Mouse (Mus musculus): ENCODE measurements around the gene Cpsf2.

DNA sequence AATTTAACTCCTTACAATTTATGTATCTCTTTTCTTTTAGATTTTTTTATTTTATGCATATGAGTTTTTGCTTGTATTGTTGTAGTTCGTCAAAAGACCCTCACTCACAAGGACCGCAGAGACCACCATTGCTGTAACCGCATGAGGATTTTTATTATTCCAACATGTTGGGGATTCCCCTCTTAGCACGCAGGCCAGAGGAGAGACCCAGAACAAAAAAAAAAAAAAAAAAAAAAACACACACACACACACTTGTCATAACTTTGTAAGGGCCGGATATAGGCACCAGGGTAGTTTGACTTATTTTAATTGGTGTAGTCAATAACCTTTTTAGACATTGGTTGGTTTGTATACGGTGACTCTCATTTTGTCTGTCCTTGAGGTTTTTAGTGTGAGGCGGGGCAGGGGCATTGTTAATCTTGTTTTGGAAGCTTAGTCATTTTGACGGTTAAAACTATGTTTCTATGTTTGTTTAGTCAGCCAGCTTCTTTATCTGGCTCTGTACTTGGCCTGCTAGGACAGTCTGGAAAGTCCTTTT, 3.5 kb downstream of the Cpsf2 start:
- TF ChIP-seq CTCF (IDR thresholded peaks at IDR 0.05; ENCODE audit: control insufficient read depth, insufficient read depth, low read length) (no peak), POLR2A (IDR thresholded peaks at IDR 0.05; ENCODE audit: borderline replicate concordance, control insufficient read depth, low read depth, low read length) (no peak)

All from bone marrow, adult 2 months (tissue).